Mouse (Mus musculus) adrenal gland, postnatal 14 days (tissue): Measurements from ENCODE around the gene Cpm. TPM values are rescaled to one million over a fixed set of nuclear protein-coding genes. Genes with fewer than 3 reads are reported as not detected.
A peak's percentile ranks its signal among the peaks of the same experiment; 100 is the strongest.
"Not testable (repeated sequence)": the region's sequence is repeated elsewhere in the genome, so short reads cannot be mapped to it uniquely, and the experiment has no call there.

Experiments used
- DNase-seq: peaks from one replicate; pipeline ENCODE4 v3.0.0; 2021; ENCODE audit warnings: mixed read lengths
- total RNA-seq: library from RNA; stranded (reverse); gene quantifications from 2 replicates; pipeline ENCODE4 v1.2.3, GENCODE M21; 2021

Gene Cpm
- total RNA-seq, 1 experiment from 2014 or later, result 23.7 TPM

DNA sequence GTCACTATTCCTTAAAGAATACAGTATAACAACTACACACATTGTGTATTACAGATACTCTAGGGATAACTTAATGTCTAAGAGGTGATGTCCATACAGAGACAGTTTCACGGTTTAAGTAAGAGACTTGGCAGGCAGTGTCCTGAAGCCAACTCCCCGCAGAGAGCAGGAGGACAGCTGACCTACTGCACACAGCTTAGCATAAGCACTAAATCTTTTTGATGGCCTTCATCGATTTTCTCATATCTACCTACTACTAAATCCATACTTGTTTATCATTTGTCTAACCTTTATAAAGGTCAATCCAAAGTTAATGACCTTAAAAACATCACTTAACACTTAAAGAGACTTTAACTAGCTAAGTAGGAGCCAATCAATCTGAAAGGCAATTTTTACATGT, 74.2 kb downstream of the Cpm start:
- no peak for DNase-seq

DNA sequence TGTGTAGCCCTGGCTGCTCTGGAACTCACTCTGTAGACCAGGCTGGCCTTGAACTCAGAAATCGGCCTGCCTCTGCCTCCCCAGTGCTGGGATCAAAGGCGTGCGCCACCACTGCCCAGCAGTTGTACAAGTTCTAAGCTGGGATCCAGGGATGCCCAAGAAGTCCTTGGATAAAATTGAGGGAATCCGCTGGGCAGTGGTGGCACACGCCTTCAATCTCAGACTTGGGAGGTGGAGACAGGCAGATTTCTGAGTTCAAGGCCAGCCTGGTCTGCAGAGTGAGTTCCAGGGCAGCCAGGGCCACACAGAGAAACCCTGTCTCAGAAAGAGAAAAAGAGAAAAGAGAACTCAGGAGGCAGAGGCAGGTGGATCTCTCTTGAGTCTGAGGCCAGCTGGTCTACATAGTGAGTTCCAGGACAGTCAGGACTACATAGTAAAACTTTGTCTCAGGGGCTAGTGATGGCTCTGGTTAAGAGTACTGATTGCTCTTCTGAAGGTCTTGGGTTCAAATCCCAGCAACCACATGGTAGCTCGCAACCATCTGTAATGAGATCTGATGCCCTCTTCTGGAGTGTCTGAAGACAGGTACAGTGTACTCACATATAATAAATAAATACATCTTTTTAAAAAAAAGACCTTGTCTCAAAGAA, 75.1 kb downstream of the Cpm start:
- DNase-seq, result not testable (repeated sequence)

DNA sequence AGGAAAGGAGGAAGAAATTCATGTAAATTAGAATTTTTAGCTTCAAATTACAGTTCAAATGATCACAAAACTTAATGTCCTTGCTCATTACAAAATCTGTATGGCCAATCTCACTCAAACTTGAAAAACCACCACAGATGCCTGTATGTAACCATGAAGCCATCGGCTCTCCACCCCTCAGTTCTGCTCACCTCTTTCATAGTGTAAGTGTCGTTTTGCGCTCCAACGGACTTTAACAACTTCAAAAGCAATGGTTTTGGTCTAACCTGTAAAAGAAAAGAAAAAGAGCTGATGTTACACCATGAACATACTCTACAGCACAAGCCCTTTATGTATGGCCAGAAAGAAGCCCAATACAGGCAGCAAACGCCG, 75.7 kb downstream of the Cpm start:
- no peak for DNase-seq

DNA sequence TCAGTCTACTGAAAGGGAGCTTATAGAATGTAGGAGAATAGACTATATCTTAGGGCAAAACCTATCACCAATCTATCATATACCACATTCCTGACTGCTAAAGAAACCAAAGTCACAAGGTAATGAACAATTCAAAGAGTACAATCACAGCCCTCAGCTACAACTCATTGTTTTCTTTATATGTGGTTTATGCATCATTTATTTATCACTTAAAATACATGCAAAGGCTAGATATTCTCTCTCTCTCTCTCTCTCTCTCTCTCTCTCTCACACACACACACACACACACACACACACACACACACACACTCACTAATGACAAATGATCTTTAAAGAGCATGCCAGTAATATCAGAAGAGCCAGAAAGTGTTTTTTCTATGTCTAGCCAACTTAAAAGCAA, 76.5 kb downstream of the Cpm start:
- DNase-seq, result no peak

DNA sequence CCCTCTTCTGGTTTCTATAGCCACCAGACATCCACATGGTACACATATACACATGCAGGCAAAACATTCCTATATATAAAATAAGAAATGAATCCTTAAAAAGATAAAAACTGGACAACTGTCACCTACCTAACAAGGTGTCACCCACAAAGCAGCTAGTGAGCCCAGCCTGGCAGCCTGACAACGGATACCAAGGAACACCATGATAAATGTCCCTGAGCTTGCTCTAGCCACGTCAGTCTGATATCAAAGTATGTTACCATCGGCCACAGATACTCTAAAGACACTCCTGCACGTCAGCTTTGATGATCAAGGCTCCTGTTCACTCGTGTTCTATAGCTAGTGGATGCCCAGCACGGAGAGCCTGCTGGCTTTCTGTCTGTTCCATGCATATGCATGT, 77.1 kb downstream of the Cpm start:
- DNase-seq, result no peak

DNA sequence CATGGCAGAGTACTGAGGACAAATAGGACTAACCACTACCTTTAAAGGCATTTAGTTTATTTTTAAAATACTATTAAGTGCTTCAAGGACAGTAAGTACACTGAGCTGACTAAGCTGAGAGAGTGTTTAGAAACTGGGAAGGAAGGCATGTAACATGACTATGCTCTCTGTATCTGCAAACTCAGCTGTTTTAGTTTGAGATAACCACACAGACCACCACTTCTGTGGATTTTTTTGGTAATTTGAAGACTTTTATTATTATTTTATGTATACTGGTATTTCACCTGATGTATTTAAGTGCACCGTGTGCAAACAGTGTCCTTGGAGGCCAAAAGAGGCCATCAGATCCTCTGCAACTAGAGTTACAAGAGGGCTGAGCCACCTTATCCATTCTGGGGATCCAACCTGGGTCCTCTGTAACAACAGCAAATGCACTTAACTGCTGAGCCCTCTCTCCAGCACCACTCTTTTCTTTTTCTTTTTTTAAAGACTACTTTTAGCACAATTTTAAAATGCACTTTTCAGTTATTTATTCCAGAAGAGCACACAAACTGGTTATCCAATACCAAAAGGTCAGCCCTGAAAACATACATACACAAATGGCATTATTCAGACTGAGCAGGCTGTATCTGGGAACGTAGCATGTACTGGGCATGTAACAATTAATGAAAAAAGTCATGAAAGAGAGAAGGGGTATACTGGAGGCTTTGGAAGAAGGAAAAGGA, 78.0 kb downstream of the Cpm start:
- no peak for DNase-seq

DNA sequence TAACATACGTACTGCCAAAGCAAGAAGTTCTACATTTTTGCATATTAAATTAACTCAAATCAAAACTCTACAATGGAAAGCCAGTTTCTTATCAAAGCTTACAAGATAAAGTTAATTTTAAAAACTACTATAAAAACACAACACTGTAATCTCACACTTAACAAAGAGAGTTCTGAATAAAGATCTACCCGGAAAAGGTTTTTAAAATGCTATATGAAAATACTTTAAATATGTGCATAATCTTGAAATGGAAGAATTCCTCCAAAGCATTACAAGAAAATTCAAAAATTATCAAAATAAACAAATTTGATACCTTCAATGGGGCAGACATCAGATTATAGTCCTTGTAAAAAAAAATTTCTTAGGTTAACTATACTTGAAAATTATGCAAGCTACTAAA, 79.1 kb downstream of the Cpm start:
- DNase-seq, result no peak

DNA sequence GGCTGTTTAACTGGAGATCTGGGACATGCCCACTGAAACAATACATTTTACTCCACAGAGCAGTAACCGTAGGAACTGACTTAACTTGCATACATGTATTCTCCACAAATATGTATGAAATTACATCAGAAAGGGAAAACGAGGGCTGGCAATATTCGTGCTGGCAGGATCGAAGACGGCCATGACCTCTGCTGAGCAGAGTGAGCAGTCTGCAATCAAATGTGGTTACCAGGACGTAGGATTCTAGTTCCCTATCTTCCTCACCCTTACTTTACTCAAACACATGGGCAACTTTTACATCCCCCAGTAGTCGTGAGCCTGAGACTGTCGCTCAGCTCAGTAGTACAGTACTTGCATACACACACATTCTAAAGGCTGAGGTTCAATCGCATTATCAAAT, 79.6 kb downstream of the Cpm start:
- DNase-seq, result no peak

DNA sequence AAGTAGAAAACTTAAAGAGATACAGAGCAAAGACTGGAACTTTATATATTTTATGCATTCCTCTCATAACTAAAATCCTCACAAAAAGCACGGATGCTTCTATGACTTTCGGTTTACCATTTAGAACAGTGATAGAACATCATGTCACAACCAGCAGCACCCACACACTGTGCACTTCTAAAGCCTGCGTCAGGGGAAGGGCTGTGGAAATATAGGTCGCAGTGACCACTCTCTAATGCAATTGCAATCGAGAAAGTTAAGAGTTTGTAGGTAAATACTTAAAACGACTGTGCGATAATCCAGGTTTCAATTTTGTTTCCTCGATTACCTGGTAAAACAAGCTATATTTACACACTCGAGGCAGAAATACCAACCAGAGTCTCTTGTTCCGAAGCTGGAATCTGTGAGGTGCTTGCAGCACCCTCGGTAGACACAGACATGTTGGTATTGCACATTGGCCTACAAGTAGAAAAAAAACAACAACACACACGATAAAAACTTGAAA, 80.1 kb downstream of the Cpm start:
- DNase-seq, result no peak

DNA sequence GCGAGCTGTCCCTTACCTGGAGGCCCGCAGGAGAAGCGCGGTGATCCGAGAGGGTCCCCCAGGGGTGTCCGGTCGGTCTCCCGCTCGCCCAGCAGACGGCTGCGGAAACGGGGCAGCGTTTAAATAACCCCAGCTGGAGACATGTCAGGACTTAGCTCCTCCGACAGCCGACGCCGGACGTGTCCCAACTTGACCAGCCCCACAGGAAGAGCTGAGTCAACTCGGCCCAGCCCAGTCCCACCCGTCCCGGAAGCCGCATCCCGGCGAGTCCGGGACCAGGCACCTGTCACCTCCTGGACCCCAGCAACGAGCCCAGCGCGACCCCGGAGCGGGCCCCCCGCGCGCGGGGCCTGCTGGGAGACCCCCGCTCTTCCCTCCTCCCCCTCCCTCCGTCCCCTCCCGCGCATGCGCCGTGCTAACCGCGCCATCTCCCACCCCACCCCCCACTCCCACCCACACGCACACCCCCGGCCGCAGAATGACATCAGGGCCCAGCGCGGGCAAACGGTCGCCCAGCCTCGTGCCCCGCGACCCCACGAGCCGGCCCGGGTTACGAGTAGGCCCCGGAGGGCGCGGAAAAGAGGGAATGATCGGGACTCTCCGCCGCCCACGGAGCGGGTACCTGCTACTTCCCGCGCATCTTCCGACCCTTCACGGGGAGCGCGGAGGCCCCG, 80.8 kb downstream of the Cpm start:
- peak; percentile 90 for DNase-seq

DNA sequence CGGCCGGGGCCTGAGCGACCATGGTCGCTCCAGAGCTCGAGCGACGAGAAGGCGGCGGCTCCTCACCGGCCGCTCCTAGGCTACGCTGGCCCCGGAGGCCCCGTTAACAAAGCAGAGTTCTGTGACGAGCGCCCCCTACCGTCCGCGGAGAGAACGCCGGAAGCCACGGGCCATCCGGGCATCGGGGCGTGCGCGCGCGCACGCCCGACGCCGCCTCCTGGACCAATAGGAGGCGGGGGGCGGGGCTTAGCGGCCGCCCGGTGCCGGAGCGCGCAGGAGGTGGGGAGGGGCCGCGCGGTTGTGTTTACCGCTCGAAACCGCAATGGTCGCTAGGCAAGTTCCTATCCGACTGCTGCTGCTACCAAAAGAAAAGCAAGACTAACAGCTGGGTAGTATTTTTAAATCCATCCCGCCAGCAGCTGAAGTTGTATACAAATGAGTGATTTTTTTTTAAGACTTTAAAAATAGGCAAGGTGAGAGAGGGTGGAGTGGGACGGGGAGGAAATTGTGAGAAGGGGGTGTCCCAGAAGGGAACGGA, 81.4 kb downstream of the Cpm start, which contains the start of gene Mdm2:
Gene Mdm2, minus strand, starts transcription at position 155 of the 538 bp plus-strand sequence.
- DNase-seq, result peak; percentile 99

DNA sequence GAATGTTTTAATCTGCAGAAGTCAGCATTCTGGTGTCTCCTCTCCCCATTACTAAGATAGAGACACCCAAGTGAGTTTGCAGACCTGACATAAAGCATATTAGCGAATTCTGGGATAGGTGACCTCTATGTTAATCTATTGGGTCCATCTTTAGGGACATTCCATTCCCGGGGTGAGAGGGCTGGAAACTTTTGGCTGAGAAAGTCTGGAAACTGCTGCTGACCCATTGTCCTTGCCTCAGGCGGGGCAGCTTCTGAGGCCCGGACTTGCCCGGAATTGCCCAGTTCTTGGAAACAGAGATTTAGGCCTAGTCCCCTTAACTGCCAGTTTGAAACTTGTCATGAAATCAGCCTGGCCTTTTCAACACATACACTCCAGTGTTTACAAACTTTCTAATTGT, 82.1 kb downstream of the Cpm start:
- no peak for DNase-seq

DNA sequence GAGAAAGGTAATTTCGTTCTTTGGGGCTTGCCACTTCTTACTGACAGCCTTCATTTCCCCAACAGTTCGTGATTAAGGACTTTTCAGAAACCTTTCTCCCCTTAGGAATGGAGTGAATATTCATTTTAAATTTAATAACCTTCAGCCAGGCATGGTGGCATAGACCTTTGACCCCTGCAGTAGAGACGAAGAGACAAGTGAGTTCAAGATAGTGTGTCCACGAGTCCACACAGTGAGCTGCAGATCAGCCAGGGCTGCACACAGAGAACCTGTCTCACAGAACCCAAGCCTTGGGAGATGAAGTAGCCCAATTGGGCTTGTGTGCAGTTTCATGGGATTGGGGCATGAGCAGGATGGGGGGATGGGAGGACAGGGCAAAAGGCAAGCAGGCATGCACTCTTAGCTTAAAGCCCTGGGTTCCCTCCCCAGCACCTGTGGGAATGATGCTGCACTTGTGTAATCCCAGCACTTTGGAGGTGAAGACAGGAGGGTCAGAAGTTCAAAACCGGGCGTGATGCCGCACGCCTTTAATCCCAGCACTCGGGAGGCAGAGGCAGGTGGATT, 83.0 kb downstream of the Cpm start:
- no peak for DNase-seq

DNA sequence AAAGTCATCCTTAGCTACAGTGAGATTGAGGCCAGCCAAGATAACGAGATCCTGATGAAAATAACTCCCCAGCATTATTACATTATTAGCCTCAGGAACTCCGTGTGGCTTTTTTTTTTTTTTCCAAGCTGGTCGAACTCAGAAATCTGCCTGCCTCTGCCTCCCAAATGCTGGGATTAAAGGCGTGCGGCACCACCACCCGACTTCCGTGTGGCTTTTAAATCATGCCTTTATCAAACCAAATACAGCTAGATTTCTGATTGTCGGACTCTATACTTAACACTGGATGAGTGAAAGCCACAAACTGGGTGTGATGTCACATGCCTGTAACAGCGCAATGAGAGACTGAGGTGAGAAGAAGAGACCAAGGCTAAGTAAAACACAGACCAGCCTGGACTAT, 83.6 kb downstream of the Cpm start:
- no peak for DNase-seq

DNA sequence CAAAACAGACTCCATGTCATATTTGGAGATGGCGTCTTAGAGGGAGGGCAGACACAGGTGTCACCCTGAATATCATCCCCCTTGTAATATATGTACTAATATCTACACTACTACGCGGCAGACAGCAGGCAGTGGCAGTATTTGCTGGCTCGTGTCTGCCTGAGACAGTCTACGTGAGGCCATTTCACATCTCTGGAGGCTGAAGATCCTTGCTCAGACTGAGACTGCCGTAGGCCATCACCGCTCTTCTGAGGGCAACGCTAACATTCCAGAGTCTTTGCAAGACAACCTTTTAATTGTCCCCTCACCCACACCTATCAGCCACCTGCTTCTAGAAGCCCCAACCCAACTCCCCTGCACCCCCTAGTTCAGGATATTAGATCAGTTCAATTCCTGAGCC, 84.2 kb downstream of the Cpm start:
- DNase-seq, result no peak

DNA sequence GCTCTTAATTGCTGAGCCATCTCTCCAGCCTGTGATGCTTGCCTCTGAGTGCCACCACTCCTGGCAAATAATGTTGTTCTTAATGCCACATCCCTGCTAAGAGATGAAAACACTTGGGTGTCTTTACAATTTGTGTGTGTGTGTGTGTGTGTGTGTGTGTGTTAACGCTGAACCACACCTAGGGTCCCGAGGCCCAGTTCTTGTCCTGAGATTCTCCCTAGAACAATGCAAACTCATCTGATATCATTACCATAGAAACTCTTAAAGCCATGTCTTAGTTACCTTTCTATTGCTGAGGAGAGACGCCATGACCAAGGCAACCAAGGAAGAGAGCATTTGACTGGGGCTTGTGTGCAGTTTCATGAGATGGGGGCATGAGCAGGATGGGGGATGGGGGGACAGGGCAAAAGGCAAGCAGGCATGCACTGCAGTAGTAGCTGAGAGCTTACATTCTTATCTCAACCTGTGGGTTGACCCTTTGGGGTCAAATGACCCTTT, 84.8 kb downstream of the Cpm start:
- no peak for DNase-seq

DNA sequence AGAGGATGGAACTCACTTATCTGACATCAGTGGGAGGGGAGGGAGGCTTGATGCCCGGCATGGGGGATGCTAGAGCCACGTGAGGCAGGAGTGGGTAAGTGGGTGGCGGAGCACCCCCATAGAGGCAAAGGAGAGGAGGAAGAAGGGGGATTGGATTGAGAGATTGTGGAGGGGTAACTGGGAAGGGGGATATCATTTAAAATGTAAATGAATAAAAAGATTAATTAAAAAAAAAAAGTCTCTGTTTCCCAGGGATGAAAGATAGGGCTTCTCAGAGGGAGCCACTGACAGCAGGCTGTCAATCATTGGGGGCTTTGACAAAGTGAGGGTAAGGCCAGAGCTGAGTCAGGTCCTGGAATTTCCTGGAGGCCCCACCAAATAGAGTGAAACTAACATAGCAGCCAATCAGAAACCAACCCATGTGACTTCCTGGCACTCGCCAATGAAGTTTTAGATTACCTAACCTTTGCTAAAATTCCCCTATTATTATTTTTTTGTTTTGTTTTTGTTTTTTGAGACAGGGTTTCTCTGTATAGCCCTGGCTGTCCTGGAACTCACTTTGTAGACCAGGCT, 85.7 kb downstream of the Cpm start:
- DNase-seq, result no peak

DNA sequence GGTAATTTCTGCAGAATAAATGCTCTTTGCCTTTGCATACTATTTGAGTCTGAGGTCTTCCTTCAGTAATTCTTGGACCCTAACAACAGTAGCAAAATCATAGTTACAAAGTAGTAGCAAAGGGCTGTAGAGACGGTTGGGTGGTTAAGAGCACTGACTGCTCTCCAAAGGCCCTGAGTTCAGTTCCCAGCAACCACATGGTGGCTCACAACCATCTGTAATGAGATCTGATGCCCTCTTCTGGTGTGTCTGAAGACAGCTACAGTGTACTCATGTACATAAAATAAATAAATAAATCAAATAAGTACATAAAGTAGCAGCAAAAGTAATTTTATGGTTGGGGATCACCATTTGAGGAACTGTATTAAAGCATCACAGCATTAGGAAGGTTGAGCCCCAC, 86.4 kb downstream of the Cpm start:
- DNase-seq, result not testable (repeated sequence)

DNA sequence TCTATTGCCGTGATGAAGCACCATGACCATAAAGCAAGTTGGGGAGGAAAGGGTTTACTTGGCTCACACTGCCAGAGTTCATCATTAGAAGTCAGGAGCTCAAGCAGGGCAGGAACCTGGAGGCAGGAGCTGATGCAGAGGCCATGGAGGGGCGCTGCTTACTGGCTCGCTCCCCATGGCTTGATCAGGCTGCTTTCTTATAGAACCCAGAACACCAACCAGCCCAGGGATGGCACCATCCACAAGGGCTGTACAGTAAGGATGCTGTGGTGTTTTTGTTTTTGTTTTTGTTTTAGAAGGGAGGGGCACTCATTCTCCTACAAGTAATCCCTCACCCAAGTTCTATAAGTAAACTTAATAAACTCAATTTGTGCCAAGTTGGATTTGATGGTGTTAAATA, 87.4 kb downstream of the Cpm start:
- DNase-seq, result no peak

DNA sequence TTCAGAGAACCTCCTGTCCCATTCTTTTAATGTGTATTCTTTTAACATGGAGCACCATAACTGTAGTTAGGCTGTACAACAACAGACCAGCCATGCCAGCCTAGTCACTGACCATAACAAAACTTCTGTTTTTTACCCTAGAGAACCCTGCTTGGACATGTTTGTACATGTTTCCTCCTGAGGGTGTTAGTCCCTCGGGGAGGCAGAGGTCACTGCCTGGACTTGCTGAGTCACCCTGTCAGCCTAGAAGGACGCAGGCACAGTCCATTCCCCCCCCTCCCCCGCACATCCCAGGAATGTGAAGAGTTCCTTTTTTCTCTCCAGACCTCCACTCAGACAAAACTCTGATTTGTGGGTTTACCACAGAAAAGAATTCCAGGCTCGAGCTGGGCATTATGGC, 88.3 kb downstream of the Cpm start:
- DNase-seq, result peak; percentile 89

DNA sequence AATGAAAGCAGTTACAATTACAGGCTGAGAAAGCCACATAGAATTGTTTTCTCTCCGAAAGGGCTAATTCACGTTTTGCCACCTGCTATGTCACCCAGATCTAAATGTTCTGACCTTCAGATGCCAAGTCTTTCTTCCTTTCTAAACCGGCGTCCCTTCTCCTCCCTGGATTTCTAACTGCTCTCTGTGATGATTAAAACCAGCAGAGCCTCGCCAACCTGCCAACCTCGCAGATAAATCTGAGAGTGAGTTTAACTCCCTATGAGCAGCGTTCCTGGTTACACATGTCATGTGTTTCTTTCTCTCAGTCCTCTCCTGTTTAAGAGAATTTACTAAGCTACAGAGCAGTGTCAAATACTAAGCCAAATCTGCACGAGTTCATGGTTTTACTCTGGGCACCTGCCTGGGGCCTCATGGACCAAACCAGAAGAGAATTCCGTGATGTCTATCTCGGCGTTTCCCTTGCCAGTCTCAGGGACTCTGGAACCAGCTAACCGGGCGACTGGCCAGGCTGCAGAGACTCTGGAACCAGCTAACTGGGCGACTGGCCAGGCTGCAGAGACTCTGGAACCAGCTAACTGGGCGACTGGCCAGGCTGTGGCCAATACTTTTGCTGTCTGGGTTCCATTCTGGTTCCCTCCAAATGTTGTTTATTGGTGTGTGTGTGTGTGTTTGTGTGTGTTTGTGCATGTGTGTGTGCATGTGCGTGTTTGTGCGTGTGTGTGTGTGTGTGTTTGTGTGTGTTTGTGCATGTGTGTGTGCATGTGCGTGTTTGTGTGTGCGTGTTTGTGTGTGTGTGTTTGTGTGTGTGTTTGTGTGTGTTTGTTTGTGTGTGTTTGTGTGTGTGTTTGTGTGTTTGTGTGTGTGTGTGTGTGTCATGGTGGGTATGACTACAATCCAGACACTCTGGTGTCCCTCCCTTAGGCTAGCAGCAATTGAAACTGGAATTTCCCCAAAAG, 89.1 kb downstream of the Cpm start:
- DNase-seq, result peak; percentile 78
